Mouse (Mus musculus) C3H10T1/2 (cell line): ENCODE data around the gene Cdcp1. TPM values are rescaled to one million over a fixed set of nuclear protein-coding genes. Genes with fewer than 3 reads are reported as not detected.

Source experiments
- polyA plus RNA-seq, 2 experiments: library from polyadenylated mRNA; unstranded; fragments of >200 nt; fragmentation: generic; extraction: Trizol; gene quantifications; one replicate each; pipeline ENCODE4 v1.2.1; 2012; ENCODE audit warnings: missing spikeins in 2 of 2

Cdcp1 gene
- polyA plus RNA-seq = under 1 TPM in 1 of 2 experiments, not detected in 1; 0.11 TPM

DNA sequence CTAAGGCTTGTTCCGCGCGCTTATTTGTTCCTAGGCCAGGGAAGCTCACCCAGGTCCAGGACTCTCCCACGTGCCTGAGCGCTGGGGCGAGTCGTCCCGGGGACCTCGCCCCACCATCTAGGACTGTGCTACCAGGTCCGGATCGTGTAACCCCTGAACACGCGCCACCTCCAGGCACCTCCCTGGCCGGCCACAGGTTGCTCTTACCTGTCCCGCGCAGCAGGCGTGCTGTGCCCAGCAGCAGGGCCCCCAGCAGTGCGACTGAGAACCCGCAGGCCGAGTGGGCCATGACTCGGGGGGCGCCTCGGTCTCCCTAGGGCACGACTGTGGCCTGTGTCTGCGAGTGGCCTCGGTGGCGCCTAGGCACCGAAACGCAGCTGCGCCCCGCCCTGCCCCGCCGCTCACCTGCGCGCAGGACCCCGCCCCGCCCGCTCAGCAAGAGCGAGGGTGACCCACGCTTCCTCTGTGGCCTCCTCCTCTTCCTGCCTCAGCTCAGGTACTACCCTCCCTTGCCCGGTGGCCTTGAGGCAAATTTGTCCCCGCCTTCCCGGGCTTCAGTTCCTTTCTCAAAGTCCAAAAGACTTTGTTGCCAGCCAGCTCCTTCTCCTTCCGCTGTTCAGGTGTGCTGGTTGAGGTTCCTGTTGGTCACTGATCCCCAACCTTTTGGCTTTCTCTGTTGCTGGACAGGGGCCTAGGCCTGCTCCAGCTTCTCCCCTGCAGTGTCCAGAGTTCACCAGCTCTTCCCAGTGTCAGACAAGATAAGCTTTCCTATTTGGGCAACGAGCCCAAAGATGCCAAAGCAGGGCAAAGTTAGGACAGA lies at the start of gene Cdcp1:
Gene Cdcp1 (minus strand): TSS at position 418 of the 820 bp plus-strand sequence.

DNA sequence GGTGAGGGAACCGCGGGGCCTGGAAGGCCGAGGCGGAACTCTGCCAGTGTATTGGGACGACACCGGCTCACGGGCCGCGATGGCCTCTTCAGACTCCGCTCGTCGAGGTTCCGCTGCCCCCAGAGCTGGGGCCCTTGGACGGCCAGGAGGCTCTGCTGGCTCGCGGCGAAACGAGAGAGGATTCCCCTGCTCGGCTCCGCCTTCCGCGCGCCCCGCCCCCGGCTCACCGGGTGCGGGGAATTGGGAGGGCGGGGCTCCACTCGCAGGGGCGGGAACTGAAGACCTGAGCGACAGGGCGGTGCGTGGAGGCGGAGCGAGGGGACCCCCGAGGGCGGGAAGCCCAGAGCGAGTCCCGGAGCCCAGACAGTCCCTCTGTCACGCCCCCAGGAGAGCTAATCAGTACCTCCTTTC lies 44.8 kb upstream of the Cdcp1 start, which contains the start of gene Tmem158:
Gene Tmem158 (minus strand): TSS at position 154 of the 411 bp plus-strand sequence.

DNA sequence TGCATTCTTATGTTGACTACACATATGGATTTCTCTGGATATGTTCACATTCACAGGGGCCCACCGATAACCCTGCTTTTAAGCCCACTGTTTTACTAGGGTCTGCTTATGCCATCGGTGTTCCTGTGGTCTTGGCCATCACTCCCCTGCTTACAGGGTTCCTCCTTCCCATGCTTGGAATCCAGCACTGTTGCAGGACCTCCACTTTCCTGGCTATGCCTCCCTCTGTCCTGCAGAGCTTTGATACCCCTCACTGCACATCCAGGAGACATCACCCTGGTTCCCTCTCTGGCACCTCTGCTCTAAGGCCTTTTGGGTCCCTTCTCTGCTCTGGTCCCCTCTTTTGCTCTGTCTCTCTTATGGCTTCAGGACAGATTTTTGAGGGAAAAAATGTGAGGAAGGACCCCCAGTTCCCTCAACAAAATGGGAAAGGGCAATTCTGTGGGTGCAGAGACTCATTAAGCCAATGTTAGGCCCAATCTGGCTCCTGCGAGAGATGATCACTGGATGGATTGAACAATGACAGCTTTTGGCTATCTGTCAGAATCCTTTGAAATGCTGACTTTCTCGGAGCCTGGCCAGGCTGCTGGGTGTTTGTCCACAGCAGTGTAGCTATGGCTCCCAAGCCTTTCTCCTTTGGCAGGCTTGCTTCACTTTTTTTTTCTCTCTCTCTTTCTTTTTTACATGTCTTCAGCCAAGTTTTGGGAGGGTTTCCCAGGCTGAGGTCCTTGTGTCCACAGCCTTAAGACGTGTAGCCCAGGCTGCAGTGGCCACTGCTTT lies 65.4 kb downstream of the Cdcp1 start, which contains the start of gene Clec3b:
Gene Clec3b (plus strand): TSS at position 706 of the 780 bp plus-strand sequence.

Other genes with a start within 250 kb of the Cdcp1 start
- 10 to 100 TPM in 1 of 2 experiments, 1 to 10 TPM in 1; 4.8 to 16.0 TPM for gene Tmem42, start 194.7 kb downstream of the Cdcp1 start, polyA plus RNA-seq
- under 1 TPM; 0.02 to 0.27 TPM for gene Tgm4, start 181.3 kb downstream of the Cdcp1 start, polyA plus RNA-seq
- 10 to 100 TPM; 47.7 to 48.1 TPM for gene Zdhhc3, start 102.8 kb downstream of the Cdcp1 start, polyA plus RNA-seq
- gene Exosc7, start 102.8 kb downstream of the Cdcp1 start, polyA plus RNA-seq = 10 to 100 TPM; 20.3 to 36.4 TPM
- 100 to 1,000 TPM in 1 of 2 experiments, under 1 TPM in 1; 0.22 to 171 TPM for gene Clec3b, start 65.1 kb downstream of the Cdcp1 start, polyA plus RNA-seq
- 10 to 100 TPM in 1 of 2 experiments, 1 to 10 TPM in 1; 8.1 to 20.3 TPM for gene Tmem158, start 44.7 kb upstream of the Cdcp1 start, polyA plus RNA-seq
- gene Lars2, start 150.9 kb upstream of the Cdcp1 start, polyA plus RNA-seq = 1,000 to 10,000 TPM in 1 of 2 experiments, 100 to 1,000 TPM in 1; 898 to 1,505 TPM